Comparison of ENCODE assay signal across 15 mouse cellular contexts in the genomic region with DNA sequence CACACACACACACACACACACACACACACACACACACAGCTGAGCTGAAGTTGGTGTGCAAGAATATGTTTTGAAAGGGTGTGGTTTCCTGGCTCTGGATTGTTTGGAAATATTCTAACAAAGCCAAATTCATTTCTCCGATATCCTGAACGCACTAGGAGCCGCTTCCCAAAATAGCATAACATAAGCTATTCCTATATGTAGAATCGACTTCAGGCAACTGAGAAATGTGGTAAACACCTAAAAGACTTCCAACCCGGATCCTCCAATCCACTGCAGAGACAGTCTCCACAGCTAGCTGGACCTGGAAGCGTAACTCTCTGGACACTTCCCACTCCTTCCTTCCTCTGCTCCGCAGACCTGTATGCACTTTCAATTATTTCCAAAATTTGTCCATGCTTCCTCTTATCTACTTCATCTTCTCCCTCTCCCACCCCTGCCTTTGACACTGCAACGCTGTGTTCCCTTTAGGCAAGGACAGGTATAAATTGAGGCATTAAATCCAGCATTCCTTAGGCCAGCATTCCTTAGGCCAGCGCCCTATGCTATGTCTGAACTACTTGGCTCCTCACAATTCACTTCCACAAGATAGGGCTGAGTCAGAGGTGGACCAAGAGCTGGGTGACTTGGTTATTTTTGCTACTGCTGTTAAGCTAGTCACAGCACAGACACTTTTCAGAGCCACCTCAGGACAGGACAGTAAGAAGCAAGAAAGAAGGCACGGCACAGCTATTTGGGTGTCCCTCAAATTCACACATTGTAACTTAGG.
DNase-seq lines count a peak whose midpoint lies in the region; ATAC-seq and TF ChIP-seq lines count a peak whose summit lies in the region.
"Had no signal": no experiment of that assay in that cellular context is flagged by ENCODE, and none has a peak within 500 bp of the region (broad histone marks: within the 10 kb centered on the region; RNA-seq: fewer than 3 reads in every experiment).

No protein-coding gene starts in this region.

- H3K9me3 ChIP-seq in intestine, embryonic 16.5 days (ENCODE audit: control insufficient read depth, low read length): no peaks in the 10 kb centered on the region
- H3K9me3 ChIP-seq in intestine, postnatal 0 days (ENCODE audit: control insufficient read depth): no peaks in the 10 kb centered on the region
- H3K9me3 ChIP-seq in neural tube, embryonic 13.5 days: no peaks in the 10 kb centered on the region
- no peaks in the 10 kb centered on the region for H3K9me3 ChIP-seq in heart, embryonic 14.5 days (ENCODE audit: control insufficient read depth, low read length)
- H3K9me3 ChIP-seq: midbrain, embryonic 15.5 days had no signal

- peak overlapping the region; percentile 50; the same call in 1 of the 2 replicates for H3K27ac ChIP-seq in intestine, embryonic 16.5 days (ENCODE audit: low read length)
- H3K27ac ChIP-seq in intestine, postnatal 0 days (ENCODE audit: low read depth, low read length): no peak overlapping the region; the same call in 1 of the 2 replicates
- peak overlapping the region; percentile 52 for H3K27ac ChIP-seq in neural tube, embryonic 13.5 days (replicated peaks)
- peak overlapping the region; percentile 5 to 26; a peak in 3 of 4 replicates for H3K27ac ChIP-seq in heart, embryonic 14.5 days (replicated peaks in 1 of 2; ENCODE audit: control insufficient read depth in 1 of 2, insufficient read depth in 1 of 2, low read depth in 2 of 2, low read length in 2 of 2)
- H3K27ac ChIP-seq: midbrain, embryonic 15.5 days had no signal

- H3K4me2 ChIP-seq in intestine, embryonic 16.5 days (ENCODE audit: low read depth, low read length): no peak overlapping the region
- H3K4me2 ChIP-seq in intestine, postnatal 0 days (replicated peaks; ENCODE audit: low read depth): no peak overlapping the region
- H3K4me2 ChIP-seq in neural tube, embryonic 13.5 days: no peak overlapping the region
- H3K4me2 ChIP-seq in heart, embryonic 14.5 days (ENCODE audit: low read length): no peak overlapping the region
- H3K4me2 ChIP-seq: midbrain, embryonic 15.5 days had no signal

- no peak overlapping the region for H3K4me3 ChIP-seq in intestine, embryonic 16.5 days (ENCODE audit: low read length)
- H3K4me3 ChIP-seq in intestine, postnatal 0 days (ENCODE audit: low read depth, low read length): no peak overlapping the region
- H3K4me3 ChIP-seq in neural tube, embryonic 13.5 days: no peak overlapping the region
- H3K4me3 ChIP-seq in heart, embryonic 14.5 days (ENCODE audit: control insufficient read depth in 1 of 2, insufficient read depth in 1 of 2, low read depth in 1 of 2, low read length in 2 of 2): no peak overlapping the region
- H3K4me3 ChIP-seq: midbrain, embryonic 15.5 days had no signal

- peaks cover 2% of the 10 kb centered on the region; the same call in 1 of the 2 replicates for H3K4me1 ChIP-seq in intestine, embryonic 16.5 days (ENCODE audit: control insufficient read depth, insufficient read depth, low read length)
- H3K4me1 ChIP-seq in intestine, postnatal 0 days (replicated peaks; ENCODE audit: control insufficient read depth, insufficient read depth, low read length): peaks cover 5% of the 10 kb centered on the region; the same call in 1 of the 2 replicates
- peaks cover 11% of the 10 kb centered on the region for H3K4me1 ChIP-seq in neural tube, embryonic 13.5 days (replicated peaks)
- peaks cover 11 to 25% of the 10 kb centered on the region in 2 experiments for H3K4me1 ChIP-seq in heart, embryonic 14.5 days (ENCODE audit: control insufficient read depth in 2 of 2, insufficient read depth in 2 of 2, low read length in 2 of 2)
- H3K4me1 ChIP-seq: midbrain, embryonic 15.5 days had no signal

- 68% methylated on average over 10 of the region's 10 CpGs for WGBS in intestine, embryonic 16.5 days
- 61% methylated on average over 10 of the region's 10 CpGs for WGBS in intestine, postnatal 0 days
- WGBS in neural tube, embryonic 13.5 days: 84% methylated on average over 10 of the region's 10 CpGs
- 45% methylated on average over 10 of the region's 10 CpGs for WGBS in heart, embryonic 14.5 days

- no peaks in the 10 kb centered on the region for H3K27me3 ChIP-seq in intestine, embryonic 16.5 days (replicated peaks; ENCODE audit: control insufficient read depth, insufficient read depth, low read length)
- no peaks in the 10 kb centered on the region for H3K27me3 ChIP-seq in intestine, postnatal 0 days (replicated peaks; ENCODE audit: control insufficient read depth, insufficient read depth, low read length)
- H3K27me3 ChIP-seq in neural tube, embryonic 13.5 days: no peaks in the 10 kb centered on the region
- no peaks in the 10 kb centered on the region for H3K27me3 ChIP-seq in heart, embryonic 14.5 days (ENCODE audit: control insufficient read depth, insufficient read depth, low read length)
- H3K27me3 ChIP-seq: midbrain, embryonic 15.5 days had no signal

- no peak for ATAC-seq in intestine, embryonic 16.5 days
- ATAC-seq in intestine, postnatal 0 days: no peak
- ATAC-seq in neural tube, embryonic 13.5 days (ENCODE audit: low read depth): no peak
- peak; percentile 50; the same call in 1 of the 2 replicates for ATAC-seq in heart, embryonic 14.5 days (ENCODE audit: insufficient number of reproducible peaks, insufficient read depth, low FRiP score, low read depth)
- ATAC-seq in inflammation-experienced regulatory T-cells, adult 6 months: no peak
- ATAC-seq: liver, postnatal 0 days; midbrain, embryonic 15.5 days had no signal

- H3K9ac ChIP-seq in intestine, embryonic 16.5 days (ENCODE audit: low read depth, low read length): no peak overlapping the region
- H3K9ac ChIP-seq in intestine, postnatal 0 days (ENCODE audit: low read depth, low read length): no peak overlapping the region
- H3K9ac ChIP-seq in neural tube, embryonic 13.5 days: no peak overlapping the region
- H3K9ac ChIP-seq in heart, embryonic 14.5 days (ENCODE audit: low read length): no peak overlapping the region
- H3K9ac ChIP-seq: liver, postnatal 0 days; midbrain, embryonic 15.5 days had no signal

- H3K36me3 ChIP-seq in intestine, embryonic 16.5 days (ENCODE audit: control insufficient read depth, insufficient read depth, low read length): no peaks in the 10 kb centered on the region
- H3K36me3 ChIP-seq in intestine, postnatal 0 days (ENCODE audit: control insufficient read depth, insufficient read depth): no peaks in the 10 kb centered on the region
- H3K36me3 ChIP-seq in neural tube, embryonic 13.5 days: no peaks in the 10 kb centered on the region
- H3K36me3 ChIP-seq in heart, embryonic 14.5 days (ENCODE audit: control insufficient read depth, insufficient read depth, low read length): no peaks in the 10 kb centered on the region
- H3K36me3 ChIP-seq: midbrain, embryonic 15.5 days had no signal

- no peak for TF ChIP-seq CTCF in intestine, postnatal 0 days (IDR thresholded peaks at IDR 0.05; ENCODE audit: low read depth)

- no peak for DNase-seq in neural tube, embryonic 10.5 days (ENCODE audit: extremely low spot score, low spot score)
- DNase-seq in spleen, postnatal 36 days (ENCODE audit: low spot score in 2 of 2): no peak
- DNase-seq: adrenal gland, adult 8-10 months; kidney, adult 2 months; layer of hippocampus, adult 9-11 months; left cerebral cortex, postnatal 4 days; liver, postnatal 0 days; spleen, adult 18-20 months; thymus, adult 18-20 months had no signal
